Mouse (Mus musculus) neural tube, embryonic 13.5 days (tissue): ENCODE results near the gene Col1a1. TPM values are rescaled to one million over a fixed set of nuclear protein-coding genes. Genes with fewer than 3 reads are reported as not detected.

Source experiments
- ATAC-seq: fragments of 200-750 bp; cut with Nextera tagmentation; 2 replicates; pipeline ENCODE4 v1.8.0; 2017; ENCODE audit warnings: low read depth, mild to moderate bottlenecking, moderate TSS enrichment, moderate library complexity
- H3K27ac ChIP-seq: fragments of 300-500 bp; sonication (generic); replicated peaks from 2 replicates; pipeline ENCODE4 v1.5.1; 2015; ENCODE audit warnings: moderate library complexity, mild to moderate bottlenecking, inconsistent platforms
- H3K27me3 ChIP-seq: fragments of 300-500 bp; sonication (generic); 2 replicates; pipeline ENCODE4 v1.6.1; 2015; ENCODE audit warnings: mild to moderate bottlenecking, inconsistent platforms
- H3K36me3 ChIP-seq: fragments of 300-500 bp; sonication (generic); 2 replicates; pipeline ENCODE4 v1.6.1; 2015; ENCODE audit warnings: mild to moderate bottlenecking, inconsistent platforms
- H3K4me1 ChIP-seq: fragments of 300-500 bp; sonication (generic); replicated peaks from 2 replicates; pipeline ENCODE4 v1.6.1; 2015; ENCODE audit warnings: inconsistent platforms
- H3K4me2 ChIP-seq: fragments of 300-500 bp; sonication (generic); 2 replicates; pipeline ENCODE4 v1.6.1; 2015; ENCODE audit warnings: inconsistent platforms, mild to moderate bottlenecking, moderate library complexity
- H3K4me3 ChIP-seq: fragments of 300-500 bp; sonication (generic); 2 replicates; pipeline ENCODE4 v1.5.1; 2015; ENCODE audit warnings: mild to moderate bottlenecking, inconsistent platforms
- H3K9ac ChIP-seq: fragments of 300-500 bp; sonication (generic); 2 replicates; pipeline ENCODE4 v1.6.1; 2015; ENCODE audit warnings: moderate library complexity, mild to moderate bottlenecking, inconsistent platforms
- H3K9me3 ChIP-seq: fragments of 300-500 bp; sonication (generic); 2 replicates; pipeline ENCODE4 v1.6.1; 2016; ENCODE audit warnings: inconsistent platforms
- WGBS: fragments of 180-500 bp; shearing (Covaris S2); methylation state at CpG from one replicate; pipeline ENCODE4 v1.1.7; 2015; 5-methylcytosine and 5-hydroxymethylcytosine counted together
- polyA plus RNA-seq: library from polyadenylated mRNA; unstranded; fragments of >200 nt; fragmentation: Nextera tagmentation; extraction: Ambion mirVana; gene quantifications from 2 replicates; pipeline ENCODE4 v1.2.1, GENCODE M21; 2015

The Col1a1 gene
- polyA plus RNA-seq, 1 experiment from 2014 or later, result 187 TPM

DNA sequence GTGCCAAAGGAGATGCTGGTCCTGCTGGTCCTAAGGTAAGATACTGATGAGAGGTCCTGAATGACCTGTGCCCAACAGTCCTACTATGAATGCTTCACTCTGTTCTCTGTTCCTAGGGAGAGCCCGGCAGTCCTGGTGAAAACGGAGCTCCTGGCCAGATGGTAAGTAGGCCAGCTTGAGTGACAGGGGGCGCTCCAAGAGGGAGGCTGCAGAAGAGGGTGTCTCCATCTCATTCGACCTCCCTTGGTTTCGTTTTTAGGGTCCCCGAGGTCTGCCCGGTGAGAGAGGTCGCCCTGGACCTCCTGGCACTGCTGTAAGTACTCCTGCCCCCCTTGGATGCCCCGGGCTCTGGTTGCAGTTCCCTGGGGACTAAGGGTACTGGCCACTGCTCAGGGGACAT is 5.1 kb downstream of the Col1a1 start:
- no peaks in the 10 kb centered on the region for H3K9me3 ChIP-seq
- H3K27me3 ChIP-seq, result peaks cover 44% of the 10 kb centered on the region

GRCm38 (mm10) chr11:94941776-94942175 is 5.8 kb downstream of the Col1a1 start:
- 79% methylated on average over 8 of the region's 8 CpGs for WGBS
- no peaks in the 10 kb centered on the region for H3K36me3 ChIP-seq
- ATAC-seq, result no peak
- H3K4me2 ChIP-seq, result no peak overlapping the region
- H3K27me3 ChIP-seq, result peaks cover 38% of the 10 kb centered on the region
- no peaks in the 10 kb centered on the region for H3K9me3 ChIP-seq
- no peak overlapping the region for H3K27ac ChIP-seq
- H3K4me1 ChIP-seq, result peaks cover 14% of the 10 kb centered on the region
- no peak overlapping the region for H3K9ac ChIP-seq
- no peak overlapping the region for H3K4me3 ChIP-seq

More for the DNA sequence above, 5.1 kb downstream of the Col1a1 start:
- Histone ChIP-seq H3K9ac (no peak overlapping the region), H3K4me3 (no peak overlapping the region), H3K4me2 (no peak overlapping the region), H3K27ac (no peak overlapping the region), H3K4me1 (peaks cover 21% of the 10 kb centered on the region), H3K36me3 (no peaks in the 10 kb centered on the region)
- ATAC-seq, result no peak
- 53% methylated on average over 9 of the region's 9 CpGs for WGBS

DNA sequence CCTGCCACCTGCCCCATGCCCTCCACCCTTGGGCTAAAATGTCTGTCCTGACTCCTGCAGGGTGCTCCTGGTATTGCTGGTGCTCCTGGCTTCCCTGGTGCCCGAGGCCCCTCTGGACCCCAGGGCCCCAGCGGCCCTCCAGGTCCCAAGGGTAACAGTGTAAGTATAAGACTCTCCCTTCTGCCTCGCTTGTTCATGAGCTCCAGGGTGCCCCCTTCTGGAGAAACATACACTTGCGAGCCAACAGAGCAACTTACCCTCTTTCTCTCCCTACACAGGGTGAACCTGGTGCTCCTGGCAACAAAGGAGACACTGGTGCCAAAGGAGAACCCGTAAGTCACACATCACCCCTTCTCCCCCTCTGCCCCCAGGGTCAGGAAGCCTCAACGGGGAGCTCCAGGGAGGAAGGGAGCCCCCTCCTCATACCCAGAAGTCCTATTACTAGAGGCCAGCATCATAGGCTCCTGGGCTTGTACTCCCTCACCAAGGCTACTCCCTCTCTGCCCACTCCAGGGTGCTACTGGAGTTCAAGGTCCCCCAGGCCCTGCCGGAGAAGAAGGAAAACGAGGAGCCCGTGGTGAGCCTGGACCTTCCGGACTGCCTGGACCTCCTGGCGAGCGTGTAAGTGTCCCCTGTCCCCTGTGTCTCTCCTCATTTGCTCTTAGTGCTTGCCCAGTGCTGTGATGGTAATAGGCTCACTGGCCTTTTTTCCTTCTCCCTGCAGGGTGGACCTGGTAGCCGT is 6.4 kb downstream of the Col1a1 start:
- no peak overlapping the region for H3K27ac ChIP-seq
- no peak overlapping the region for H3K4me2 ChIP-seq
- H3K4me1 ChIP-seq, result peaks cover 9% of the 10 kb centered on the region
- ATAC-seq, result no peak
- H3K27me3 ChIP-seq, result peaks cover 33% of the 10 kb centered on the region
- no peaks in the 10 kb centered on the region for H3K9me3 ChIP-seq
- no peak overlapping the region for H3K4me3 ChIP-seq
- no peaks in the 10 kb centered on the region for H3K36me3 ChIP-seq
- 52% methylated on average over 13 of the region's 13 CpGs for WGBS
- no peak overlapping the region for H3K9ac ChIP-seq

- Histone ChIP-seq H3K9ac (no peak overlapping the region), H3K4me1 (peaks cover 3% of the 10 kb centered on the region; the same call in 1 of the 2 replicates), H3K36me3 (no peaks in the 10 kb centered on the region), H3K4me3 (no peak overlapping the region), H3K27ac (no peak overlapping the region), H3K27me3 (peaks cover 27% of the 10 kb centered on the region), H3K4me2 (no peak overlapping the region), H3K9me3 (no peaks in the 10 kb centered on the region)
- no peak for ATAC-seq
- 83% methylated on average over 15 of the region's 15 CpGs for WGBS
Measured at GRCm38 (mm10) chr11:94943054-94943453, 7.0 kb downstream of the Col1a1 start.

- 20% methylated on average over 8 of the region's 8 CpGs for WGBS
- Histone ChIP-seq H3K4me3 (no peak overlapping the region), H3K27ac (no peak overlapping the region), H3K4me2 (no peak overlapping the region), H3K4me1 (no peaks in the 10 kb centered on the region), H3K9me3 (no peaks in the 10 kb centered on the region), H3K36me3 (no peaks in the 10 kb centered on the region), H3K27me3 (peaks cover 15% of the 10 kb centered on the region), H3K9ac (no peak overlapping the region)
- no peak for ATAC-seq
Measured at GRCm38 (mm10) chr11:94944295-94944694, 8.3 kb downstream of the Col1a1 start.

DNA sequence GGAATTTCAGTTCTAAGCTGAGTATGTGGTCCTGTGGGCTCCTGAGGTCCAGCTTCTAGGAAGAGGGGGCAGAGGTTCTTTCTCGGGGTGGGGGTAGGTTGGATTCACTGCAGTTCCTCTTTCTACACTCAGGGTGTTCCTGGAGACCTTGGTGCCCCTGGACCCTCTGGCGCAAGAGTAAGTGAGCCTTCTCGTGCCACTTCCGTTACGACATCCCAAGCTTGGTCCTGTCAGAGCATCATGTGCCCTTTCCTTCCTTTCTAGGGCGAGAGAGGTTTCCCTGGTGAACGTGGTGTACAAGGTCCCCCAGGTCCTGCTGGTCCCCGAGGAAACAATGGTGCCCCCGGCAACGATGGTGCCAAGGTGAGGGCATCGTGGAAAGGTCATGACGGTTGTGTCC is 9.2 kb downstream of the Col1a1 start:
- H3K9me3 ChIP-seq, result no peaks in the 10 kb centered on the region
- no peaks in the 10 kb centered on the region for H3K36me3 ChIP-seq
- no peak overlapping the region for H3K9ac ChIP-seq
- H3K4me2 ChIP-seq, result no peak overlapping the region
- no peak for ATAC-seq
- no peak overlapping the region for H3K27ac ChIP-seq
- WGBS, result 90% methylated on average over 12 of the region's 12 CpGs
- no peaks in the 10 kb centered on the region for H3K4me1 ChIP-seq
- peaks cover 9% of the 10 kb centered on the region for H3K27me3 ChIP-seq
- H3K4me3 ChIP-seq, result no peak overlapping the region

- peak overlapping the region; percentile 33; the same call in 1 of the 2 replicates for H3K27ac ChIP-seq
- no peaks in the 10 kb centered on the region for H3K9me3 ChIP-seq
- WGBS, result 4% methylated on average over 6 of the region's 6 CpGs
- ATAC-seq, result 0 out of 2 replicates have a peak, but pooled peaks have one; percentile 40
- H3K4me2 ChIP-seq, result no peak overlapping the region
- no peaks in the 10 kb centered on the region for H3K36me3 ChIP-seq
- no peak overlapping the region for H3K4me3 ChIP-seq
- H3K9ac ChIP-seq, result no peak overlapping the region
- H3K27me3 ChIP-seq, result no peaks in the 10 kb centered on the region
- H3K4me1 ChIP-seq, result peaks cover 7% of the 10 kb centered on the region
Measured at GRCm38 (mm10) chr11:94952169-94952568, 16.1 kb downstream of the Col1a1 start.

- no peaks in the 10 kb centered on the region for H3K27me3 ChIP-seq
- ATAC-seq, result no peak
- H3K9ac ChIP-seq, result no peak overlapping the region
- no peaks in the 10 kb centered on the region for H3K9me3 ChIP-seq
- H3K4me3 ChIP-seq, result no peak overlapping the region
- no peaks in the 10 kb centered on the region for H3K36me3 ChIP-seq
- WGBS, result 58% methylated on average over 9 of the region's 9 CpGs
- H3K4me1 ChIP-seq, result peaks cover 15% of the 10 kb centered on the region
- H3K27ac ChIP-seq, result no peak overlapping the region
- no peak overlapping the region; the same call in 1 of the 2 replicates for H3K4me2 ChIP-seq
Measured at GRCm38 (mm10) chr11:94955103-94955502, 19.1 kb downstream of the Col1a1 start.

- Histone ChIP-seq H3K27me3 (no peaks in the 10 kb centered on the region), H3K4me2 (no peak overlapping the region), H3K9ac (no peak overlapping the region), H3K4me1 (peaks cover 8% of the 10 kb centered on the region), H3K4me3 (no peak overlapping the region), H3K9me3 (no peaks in the 10 kb centered on the region), H3K36me3 (no peaks in the 10 kb centered on the region), H3K27ac (peak overlapping the region; percentile 47; the same call in 1 of the 2 replicates)
- WGBS, result 83% methylated on average over 9 of the region's 9 CpGs
- ATAC-seq, result no peak
Measured at GRCm38 (mm10) chr11:94957693-94958064, 21.7 kb downstream of the Col1a1 start.

DNA sequence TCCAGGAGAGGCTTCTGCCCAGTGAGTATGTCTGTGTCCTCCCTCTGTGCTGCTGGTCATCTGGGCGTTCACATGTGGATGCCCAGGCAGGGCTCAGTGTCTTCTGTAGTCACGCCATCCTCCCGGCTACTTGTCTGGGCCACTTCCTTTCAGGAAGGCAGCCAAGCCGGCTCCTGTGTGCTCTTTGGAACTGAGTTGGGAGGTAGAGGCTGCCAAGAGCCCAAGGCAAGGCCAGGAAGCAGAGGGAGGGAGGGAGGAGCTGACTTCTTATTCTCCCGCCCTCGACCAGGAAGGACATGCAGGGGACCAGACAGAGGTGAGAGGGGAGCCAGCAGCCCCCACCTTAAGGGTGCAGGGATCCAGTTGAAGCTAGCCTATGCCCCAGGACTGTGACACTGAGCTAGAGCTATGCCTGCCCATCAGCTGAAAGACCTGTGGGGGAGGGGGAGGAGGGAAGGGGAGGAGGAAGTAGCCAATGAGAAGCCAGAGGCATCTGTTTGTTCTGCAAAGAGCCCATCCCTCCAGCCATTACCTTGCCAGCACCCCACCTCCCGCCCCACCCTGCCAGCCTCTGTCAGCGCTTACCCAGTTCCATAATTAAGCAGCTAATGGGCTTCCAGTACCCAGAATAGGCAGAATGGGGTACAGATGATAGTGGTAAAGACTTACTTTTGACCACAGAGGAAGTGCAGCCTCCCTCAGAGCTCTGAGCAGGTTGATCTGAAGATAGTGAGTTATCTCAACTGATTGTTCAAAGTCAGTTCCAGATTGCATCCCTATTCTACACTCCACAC is 22.2 kb downstream of the Col1a1 start:
- no peaks in the 10 kb centered on the region for H3K9me3 ChIP-seq
- no peak overlapping the region for H3K9ac ChIP-seq
- H3K27ac ChIP-seq, result peak overlapping the region; percentile 47; the same call in 1 of the 2 replicates
- no peak overlapping the region for H3K4me2 ChIP-seq
- 18% methylated on average over 8 of the region's 8 CpGs for WGBS
- no peak overlapping the region for H3K4me3 ChIP-seq
- peaks cover 8% of the 10 kb centered on the region for H3K4me1 ChIP-seq
- no peaks in the 10 kb centered on the region for H3K27me3 ChIP-seq
- ATAC-seq, result peak; percentile 65
- H3K36me3 ChIP-seq, result no peaks in the 10 kb centered on the region

DNA sequence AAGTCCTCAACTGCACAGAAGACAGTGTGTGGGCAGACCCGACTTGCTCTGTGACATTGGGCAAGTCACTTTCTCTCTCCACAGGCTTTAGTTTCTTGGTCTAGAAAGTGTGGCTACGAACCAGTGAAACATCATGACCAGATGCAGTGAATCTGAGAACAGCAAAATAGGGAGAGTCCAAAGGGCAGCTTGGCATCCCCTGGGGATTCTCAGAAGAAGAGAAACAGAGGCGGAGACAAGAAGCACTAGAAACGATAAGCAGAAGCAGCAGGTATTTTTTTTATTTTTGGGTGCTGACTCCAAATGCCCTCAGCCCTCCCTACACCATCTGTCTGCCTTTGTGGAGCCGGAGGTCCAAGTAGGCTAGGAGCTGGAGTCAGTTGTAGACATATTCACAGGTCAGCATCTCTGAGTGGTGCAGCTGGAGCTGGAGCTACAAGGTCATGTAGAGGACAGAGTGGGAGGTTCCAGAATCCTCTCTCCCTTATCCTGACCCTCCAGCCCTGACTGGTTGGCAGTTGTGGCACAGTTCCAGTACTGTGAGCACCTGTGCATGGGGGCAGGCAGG is 26.6 kb downstream of the Col1a1 start:
- Histone ChIP-seq H3K4me3 (no peak overlapping the region), H3K9me3 (no peaks in the 10 kb centered on the region), H3K27ac (no peak overlapping the region), H3K9ac (no peak overlapping the region), H3K36me3 (no peaks in the 10 kb centered on the region), H3K4me2 (no peak overlapping the region), H3K27me3 (no peaks in the 10 kb centered on the region), H3K4me1 (peaks cover 8% of the 10 kb centered on the region)
- WGBS, result 74% methylated on average over 5 of the region's 5 CpGs
- no peak for ATAC-seq

- Histone ChIP-seq H3K4me1 (no peaks in the 10 kb centered on the region), H3K27me3 (no peaks in the 10 kb centered on the region; the same call in 1 of the 2 replicates), H3K4me3 (no peak within 1 kb of the TSS), H3K9me3 (no peaks in the 10 kb centered on the region), H3K9ac (no peak within 1 kb of the TSS), H3K27ac (no peak within 1 kb of the TSS), H3K4me2 (no peak within 1 kb of the TSS), H3K36me3 (no peaks in the 10 kb centered on the region)
- WGBS, result 47% methylated on average over 4 of the region's 4 CpGs
- ATAC-seq, result no peak
Measured at GRCm38 (mm10) chr11:94967419-94967818, 31.4 kb downstream of the Col1a1 start, which contains the start of gene Hils1. Hils1 (plus strand) TSS chr11:94967593.
